Mouse (Mus musculus): Measurements from ENCODE around the gene Spata16. TPM values are rescaled to one million over a fixed set of nuclear protein-coding genes. Genes with fewer than 3 reads are reported as not detected.

Spata16 gene
- polyA plus RNA-seq (2012; rRNA removed; ENCODE audit: low replicate concordance) = not detected in 2 replicates

GRCm38 (mm10) chr3:26637402-26637801 is at the start of gene Spata16:
Spata16 (plus strand) TSS chr3:26637620.

All from subcutaneous adipose tissue, adult 2 months (tissue).